Mouse (Mus musculus): Measurements from ENCODE around the gene Scfd2.

GRCm38 (mm10) chr5:74291575-74291974, 240.0 kb downstream of the Scfd2 start:
- TF ChIP-seq CTCF (IDR thresholded peaks at IDR 0.05; ENCODE audit: low read depth) (no peak), EP300 (IDR thresholded peaks at IDR 0.05; ENCODE audit: low read depth) (no peak)
